ENCODE assay signal across 17 mouse cellular contexts in genomic region chr1:160692224-160693093, GRCm38 (mm10).
A peak's percentile ranks its signal among the peaks of the same experiment; 100 is the strongest.
DNase-seq lines count a peak whose midpoint lies in the region; ATAC-seq and TF ChIP-seq lines count a peak whose summit lies in the region.
"Had no signal": no experiment of that assay in that cellular context is flagged by ENCODE, and none has a peak within 500 bp of the region (broad histone marks: within the 10 kb centered on the region; RNA-seq: fewer than 3 reads in every experiment).

No protein-coding gene starts in this region.

- no peak overlapping the region for H3K4me2 ChIP-seq in embryonic facial prominence, embryonic 14.5 days (ENCODE audit: low read depth, low read length)
- H3K4me2 ChIP-seq in heart, embryonic 12.5 days, result no peak overlapping the region
- no peak overlapping the region for H3K4me2 ChIP-seq in hindbrain, postnatal 0 days (ENCODE audit: low read depth, low read length)
- no peak overlapping the region for H3K4me2 ChIP-seq in hindbrain, embryonic 11.5 days (replicated peaks; ENCODE audit: low read depth, low read length)
- H3K4me2 ChIP-seq in midbrain, postnatal 0 days (ENCODE audit: low read depth, low read length, poor library complexity, severe bottlenecking), result no peak overlapping the region
- H3K4me2 ChIP-seq: embryonic facial prominence, embryonic 13.5 days; liver, embryonic 12.5 days; lung, embryonic 14.5 days; midbrain, embryonic 13.5 days had no signal

- no peak overlapping the region for H3K27ac ChIP-seq in embryonic facial prominence, embryonic 14.5 days (replicated peaks; ENCODE audit: low read depth, low read length)
- no peak overlapping the region for H3K27ac ChIP-seq in embryonic facial prominence, embryonic 10.5 days (replicated peaks)
- H3K27ac ChIP-seq in heart, embryonic 12.5 days (ENCODE audit: poor library complexity, severe bottlenecking), result peak overlapping the region; percentile 38; the same call in 1 of the 2 replicates
- no peak overlapping the region for H3K27ac ChIP-seq in hindbrain, postnatal 0 days
- H3K27ac ChIP-seq in hindbrain, embryonic 11.5 days (ENCODE audit: low read depth, low read length), result no peak overlapping the region
- no peak overlapping the region for H3K27ac ChIP-seq in midbrain, postnatal 0 days (ENCODE audit: low read depth, low read length)
- no peak overlapping the region for H3K27ac ChIP-seq in midbrain, embryonic 10.5 days (replicated peaks)
- H3K27ac ChIP-seq: embryonic facial prominence, embryonic 13.5 days; left cerebral cortex, adult 2 months; liver, embryonic 12.5 days; midbrain, embryonic 13.5 days had no signal

- H3K9ac ChIP-seq in embryonic facial prominence, embryonic 14.5 days (ENCODE audit: low read depth, low read length), result no peak overlapping the region
- H3K9ac ChIP-seq in heart, embryonic 12.5 days, result no peak overlapping the region
- no peak overlapping the region for H3K9ac ChIP-seq in hindbrain, postnatal 0 days (replicated peaks; ENCODE audit: low read length)
- no peak overlapping the region for H3K9ac ChIP-seq in hindbrain, embryonic 11.5 days (ENCODE audit: low read depth, low read length)
- no peak overlapping the region for H3K9ac ChIP-seq in midbrain, postnatal 0 days (replicated peaks; ENCODE audit: low read length, poor library complexity, severe bottlenecking)
- H3K9ac ChIP-seq: embryonic facial prominence, embryonic 13.5 days; liver, embryonic 12.5 days; lung, embryonic 14.5 days; midbrain, embryonic 13.5 days had no signal

- H3K9me3 ChIP-seq in embryonic facial prominence, embryonic 14.5 days (ENCODE audit: control insufficient read depth, low read length), result no peaks in the 10 kb centered on the region
- H3K9me3 ChIP-seq in embryonic facial prominence, embryonic 10.5 days, result no peaks in the 10 kb centered on the region
- H3K9me3 ChIP-seq in heart, embryonic 12.5 days (replicated peaks), result no peaks in the 10 kb centered on the region
- no peaks in the 10 kb centered on the region for H3K9me3 ChIP-seq in hindbrain, postnatal 0 days (ENCODE audit: low read length)
- H3K9me3 ChIP-seq in hindbrain, embryonic 11.5 days (ENCODE audit: control insufficient read depth, low read length), result no peaks in the 10 kb centered on the region
- H3K9me3 ChIP-seq in midbrain, postnatal 0 days (ENCODE audit: low read length), result no peaks in the 10 kb centered on the region
- H3K9me3 ChIP-seq in midbrain, embryonic 10.5 days (replicated peaks), result no peaks in the 10 kb centered on the region
- H3K9me3 ChIP-seq: embryonic facial prominence, embryonic 13.5 days; G1E; liver, embryonic 12.5 days; midbrain, embryonic 13.5 days had no signal

- no peak for TF ChIP-seq CTCF in hindbrain, postnatal 0 days (IDR thresholded peaks at IDR 0.05; ENCODE audit: low read depth)
- no peak for TF ChIP-seq CTCF in midbrain, postnatal 0 days (IDR thresholded peaks at IDR 0.05)

- peaks cover 4% of the 10 kb centered on the region; the same call in 1 of the 2 replicates for H3K4me1 ChIP-seq in embryonic facial prominence, embryonic 14.5 days (ENCODE audit: control insufficient read depth, insufficient read depth, low read length)
- H3K4me1 ChIP-seq in embryonic facial prominence, embryonic 10.5 days, result no peaks in the 10 kb centered on the region
- H3K4me1 ChIP-seq in heart, embryonic 12.5 days (replicated peaks), result peaks cover 9% of the 10 kb centered on the region; the same call in 1 of the 2 replicates
- H3K4me1 ChIP-seq in hindbrain, postnatal 0 days (ENCODE audit: insufficient read depth, low read length), result no peaks in the 10 kb centered on the region
- no peaks in the 10 kb centered on the region for H3K4me1 ChIP-seq in hindbrain, embryonic 11.5 days (replicated peaks; ENCODE audit: control insufficient read depth, insufficient read depth, low read length)
- no peaks in the 10 kb centered on the region for H3K4me1 ChIP-seq in midbrain, postnatal 0 days (ENCODE audit: insufficient read depth, low read length)
- H3K4me1 ChIP-seq in midbrain, embryonic 10.5 days, result no peaks in the 10 kb centered on the region
- H3K4me1 ChIP-seq: embryonic facial prominence, embryonic 13.5 days; liver, embryonic 12.5 days; midbrain, embryonic 13.5 days had no signal

- no peaks in the 10 kb centered on the region for H3K36me3 ChIP-seq in embryonic facial prominence, embryonic 14.5 days (ENCODE audit: control insufficient read depth, insufficient read depth, low read length)
- H3K36me3 ChIP-seq in embryonic facial prominence, embryonic 10.5 days (replicated peaks), result no peaks in the 10 kb centered on the region
- H3K36me3 ChIP-seq in heart, embryonic 12.5 days, result no peaks in the 10 kb centered on the region
- H3K36me3 ChIP-seq in hindbrain, postnatal 0 days (ENCODE audit: insufficient read depth, low read length), result no peaks in the 10 kb centered on the region
- H3K36me3 ChIP-seq in hindbrain, embryonic 11.5 days (ENCODE audit: control insufficient read depth, insufficient read depth, low read length), result no peaks in the 10 kb centered on the region
- no peaks in the 10 kb centered on the region for H3K36me3 ChIP-seq in midbrain, postnatal 0 days (ENCODE audit: insufficient read depth, low read length)
- no peaks in the 10 kb centered on the region for H3K36me3 ChIP-seq in midbrain, embryonic 10.5 days
- H3K36me3 ChIP-seq: embryonic facial prominence, embryonic 13.5 days; midbrain, embryonic 13.5 days had no signal

- no peaks in the 10 kb centered on the region for H3K27me3 ChIP-seq in embryonic facial prominence, embryonic 14.5 days (replicated peaks; ENCODE audit: control insufficient read depth, insufficient read depth, low read length)
- H3K27me3 ChIP-seq in embryonic facial prominence, embryonic 10.5 days (replicated peaks; ENCODE audit: low read depth, poor library complexity, severe bottlenecking), result no peaks in the 10 kb centered on the region
- H3K27me3 ChIP-seq in heart, embryonic 12.5 days (replicated peaks), result no peaks in the 10 kb centered on the region
- no peaks in the 10 kb centered on the region for H3K27me3 ChIP-seq in hindbrain, postnatal 0 days (ENCODE audit: insufficient read depth, low read length)
- H3K27me3 ChIP-seq in hindbrain, embryonic 11.5 days (ENCODE audit: control insufficient read depth, insufficient read depth, low read length), result no peaks in the 10 kb centered on the region
- H3K27me3 ChIP-seq in midbrain, postnatal 0 days (ENCODE audit: insufficient read depth, low read length), result no peaks in the 10 kb centered on the region
- H3K27me3 ChIP-seq in midbrain, embryonic 10.5 days (ENCODE audit: low read depth, poor library complexity, severe bottlenecking), result no peaks in the 10 kb centered on the region
- H3K27me3 ChIP-seq: embryonic facial prominence, embryonic 13.5 days; liver, embryonic 12.5 days; midbrain, embryonic 13.5 days had no signal

- 87% methylated on average over 6 of the region's 6 CpGs for WGBS in embryonic facial prominence, embryonic 14.5 days
- 88% methylated on average over 6 of the region's 6 CpGs for WGBS in embryonic facial prominence, embryonic 10.5 days
- 76% methylated on average over 6 of the region's 6 CpGs for whole genome bisulfite sequencing in heart, embryonic 12.5 days
- 77% methylated on average over 6 of the region's 6 CpGs for WGBS in hindbrain, postnatal 0 days
- 89% methylated on average over 6 of the region's 6 CpGs for WGBS in hindbrain, embryonic 11.5 days
- WGBS in midbrain, postnatal 0 days, result 84% methylated on average over 6 of the region's 6 CpGs
- 88% methylated on average over 6 of the region's 6 CpGs for WGBS in midbrain, embryonic 10.5 days

- H3K4me3 ChIP-seq in embryonic facial prominence, embryonic 14.5 days (ENCODE audit: low read depth, low read length), result no peak overlapping the region
- no peak overlapping the region for H3K4me3 ChIP-seq in embryonic facial prominence, embryonic 10.5 days
- H3K4me3 ChIP-seq in heart, embryonic 12.5 days, result no peak overlapping the region
- H3K4me3 ChIP-seq in hindbrain, postnatal 0 days (ENCODE audit: low read length), result no peak overlapping the region
- H3K4me3 ChIP-seq in hindbrain, embryonic 11.5 days (ENCODE audit: low read depth, low read length), result no peak overlapping the region
- no peak overlapping the region for H3K4me3 ChIP-seq in midbrain, postnatal 0 days (ENCODE audit: low read depth, low read length)
- no peak overlapping the region for H3K4me3 ChIP-seq in midbrain, embryonic 10.5 days
- H3K4me3 ChIP-seq: embryonic facial prominence, embryonic 13.5 days; left cerebral cortex, adult 2 months; liver, embryonic 12.5 days; midbrain, embryonic 13.5 days had no signal

- no peak for ATAC-seq in embryonic facial prominence, embryonic 14.5 days (ENCODE audit: low read depth)
- no peak for ATAC-seq in heart, embryonic 12.5 days (ENCODE audit: insufficient number of reproducible peaks, low FRiP score)
- peak; percentile 35; the same call in 1 of the 2 replicates for ATAC-seq in hindbrain, postnatal 0 days
- ATAC-seq in hindbrain, embryonic 11.5 days (ENCODE audit: low FRiP score), result no peak
- ATAC-seq in midbrain, postnatal 0 days (ENCODE audit: low FRiP score), result 0 out of 2 replicates have a peak, but pooled peaks have one; percentile 7
- ATAC-seq: CD4-positive, CD25-positive, alpha-beta regulatory T cell, adult 4 months; inflammation-experienced regulatory T-cells, adult 6 months; liver, embryonic 12.5 days had no signal

- peak; percentile 12 for DNase-seq in embryonic facial prominence, embryonic 14.5 days (ENCODE audit: low spot score)
- DNase-seq in embryonic facial prominence, embryonic 10.5 days (ENCODE audit: low spot score), result no peak
- no peak for DNase-seq in heart, adult 8-10 months (ENCODE audit: low spot score)
- no peak for DNase-seq in hindbrain, postnatal 0 days (ENCODE audit: low spot score)
- no peak for DNase-seq in hindbrain, embryonic 11.5 days (ENCODE audit: low spot score)
- no peak for DNase-seq in midbrain, postnatal 0 days (ENCODE audit: low spot score)
- DNase-seq in midbrain, embryonic 10.5 days (ENCODE audit: low spot score), result no peak
- DNase-seq: thymus, postnatal 36 days had no signal

Comparison
In these comparisons a context has a peak if more than half of its experiments do, and no peak if none do; other contexts are left out.
1. ATAC-seq: peak in hindbrain, postnatal 0 days (single experiment) and midbrain, postnatal 0 days (single experiment); none in embryonic facial prominence, embryonic 14.5 days (single experiment), heart, embryonic 12.5 days (single experiment) and hindbrain, embryonic 11.5 days (single experiment).